Mouse (Mus musculus) bone marrow macrophage, adult 2 months (primary cell): Measurements from ENCODE around the gene Atp2a3.

Experiments
- CTCF ChIP-seq: IDR thresholded peaks from 2 replicates; pipeline ENCODE4 v1.5.1; 2012; ENCODE audit warnings: low read depth, mild to moderate bottlenecking, low read length, moderate library complexity
- POLR2A ChIP-seq: IDR thresholded peaks from 2 replicates; pipeline ENCODE4 v1.6.1; 2012; ENCODE audit warnings: mild to moderate bottlenecking, low read depth, low read length, borderline replicate concordance

- TF ChIP-seq CTCF, result no peak
- no peak for TF ChIP-seq POLR2A
Measured at GRCm38 (mm10) chr11:72955339-72955974, 5.5 kb upstream of the Atp2a3 start.
